Mouse (Mus musculus): ENCODE measurements at regions not wholly inside any gene's neighbourhood (a gene's known extent, or its start where the extent isn't known, plus 50 kb on each side); places are given as distances from the start of the nearest gene placed in this dataset.
A peak's percentile ranks its signal among the peaks of the same experiment; 100 is the strongest.
"Not testable (repeated sequence)": the region's sequence is repeated elsewhere in the genome, so short reads cannot be mapped to it uniquely, and the experiment has no call there.

- intact Hi-C loops (cut with DNase I), result no loop called here
- no peak for DNase-seq (ENCODE audit: low spot score in 2 of 2)
Measured at GRCm38 (mm10) chr16:25478300-25478699, 191.7 kb downstream of the Tprg start.

GRCm38 (mm10) chr16:25483831-25484254 lies 197.2 kb downstream of the Tprg start:
- intact Hi-C loops (cut with DNase I), result no loop called here
- DNase-seq (ENCODE audit: low spot score in 2 of 2), result peak; percentile 26 to 41

GRCm38 (mm10) chr16:25485007-25485406 lies 198.4 kb downstream of the Tprg start:
- DNase-seq (ENCODE audit: low spot score in 2 of 2), result no peak
- intact Hi-C loops (cut with DNase I), result no loop called here

- intact Hi-C loops (cut with DNase I), result no loop called here
Measured at GRCm38 (mm10) chr16:25486477-25487094, 197.0 kb upstream of the Trp63 start.

GRCm38 (mm10) chr16:25490847-25491246 lies 192.7 kb upstream of the Trp63 start:
- DNase-seq (ENCODE audit: low spot score in 2 of 2), result no peak
- intact Hi-C loops (cut with DNase I), result loop anchor here (5.0 kb wide), 1 partner anchor 131 kb away; no protein-coding TSS in a partner anchor

More at GRCm38 (mm10) chr16:25486477-25487094, 197.0 kb upstream of the Trp63 start:
- DNase-seq (ENCODE audit: low spot score in 2 of 2), result no peak

- intact Hi-C loops (cut with DNase I), result loop anchor here (5.0 kb wide), 1 partner anchor 128 kb away; no protein-coding TSS in a partner anchor
Measured at GRCm38 (mm10) chr16:25494153-25494552, 189.4 kb upstream of the Trp63 start.

GRCm38 (mm10) chr16:25495586-25496196 lies 187.9 kb upstream of the Trp63 start:
- no peak for DNase-seq (ENCODE audit: low spot score in 2 of 2)

More at GRCm38 (mm10) chr16:25494153-25494552, 189.4 kb upstream of the Trp63 start:
- no peak for DNase-seq (ENCODE audit: low spot score in 2 of 2)

GRCm38 (mm10) chr16:25504829-25505228 lies 178.7 kb upstream of the Trp63 start:
- intact Hi-C loops (cut with DNase I), result no loop called here
- DNase-seq (ENCODE audit: low spot score in 2 of 2), result no peak

More at GRCm38 (mm10) chr16:25495586-25496196, 187.9 kb upstream of the Trp63 start:
- intact Hi-C loops (cut with DNase I), result no loop called here

- intact Hi-C loops (cut with DNase I), result no loop called here
- DNase-seq (ENCODE audit: low spot score in 2 of 2), result no peak
Measured at GRCm38 (mm10) chr16:25517114-25517868, 166.3 kb upstream of the Trp63 start.

GRCm38 (mm10) chr16:25523141-25523540 lies 160.4 kb upstream of the Trp63 start:
- intact Hi-C loops (cut with DNase I); DNase-seq (ENCODE audit: low spot score in 2 of 2): not testable (repeated sequence)

GRCm38 (mm10) chr16:25523621-25524020 lies 159.9 kb upstream of the Trp63 start:
- intact Hi-C loops (cut with DNase I), result no loop called here
- no peak for DNase-seq (ENCODE audit: low spot score in 2 of 2)

GRCm38 (mm10) chr16:25527850-25528249 lies 155.7 kb upstream of the Trp63 start:
- no peak for DNase-seq (ENCODE audit: low spot score in 2 of 2)
- intact Hi-C loops (cut with DNase I), result no loop called here

- intact Hi-C loops (cut with DNase I), result no loop called here
- no peak for DNase-seq (ENCODE audit: low spot score in 2 of 2)
Measured at GRCm38 (mm10) chr16:25528313-25528712, 155.2 kb upstream of the Trp63 start.

GRCm38 (mm10) chr16:25529681-25530080 lies 153.9 kb upstream of the Trp63 start:
- DNase-seq (ENCODE audit: low spot score in 2 of 2), result peak in 1 of 2 experiments; percentile 15
- intact Hi-C loops (cut with DNase I), result loop anchor here (5.0 kb wide), 1 partner anchor 62 kb away; no protein-coding TSS in a partner anchor

GRCm38 (mm10) chr16:25531761-25532336 lies 151.7 kb upstream of the Trp63 start:
- intact Hi-C loops (cut with DNase I), result loop anchor here (5.0 kb wide), 1 partner anchor 65 kb away; no protein-coding TSS in a partner anchor

GRCm38 (mm10) chr16:25532519-25533205 lies 150.9 kb upstream of the Trp63 start:
- no peak for DNase-seq (ENCODE audit: low spot score in 2 of 2)

More at GRCm38 (mm10) chr16:25531761-25532336, 151.7 kb upstream of the Trp63 start:
- DNase-seq (ENCODE audit: low spot score in 2 of 2), result no peak

GRCm38 (mm10) chr16:25533206-25533580 lies 150.4 kb upstream of the Trp63 start:
- intact Hi-C loops (cut with DNase I), result loop anchor here (5.0 kb wide), 1 partner anchor 66 kb away; no protein-coding TSS in a partner anchor
- no peak for DNase-seq (ENCODE audit: low spot score in 2 of 2)

More at GRCm38 (mm10) chr16:25532519-25533205, 150.9 kb upstream of the Trp63 start:
- intact Hi-C loops (cut with DNase I), result loop anchor here (5.0 kb wide), 1 partner anchor 65 kb away; no protein-coding TSS in a partner anchor

GRCm38 (mm10) chr16:25536550-25536949 lies 147.0 kb upstream of the Trp63 start:
- DNase-seq (ENCODE audit: low spot score in 2 of 2), result no peak
- intact Hi-C loops (cut with DNase I), result no loop called here

- no peak for DNase-seq (ENCODE audit: low spot score in 2 of 2)
- intact Hi-C loops (cut with DNase I), result no loop called here
Measured at GRCm38 (mm10) chr16:25549542-25550110, 133.9 kb upstream of the Trp63 start.

Measured in left cerebral cortex, postnatal 36 days (tissue).